Mouse (Mus musculus): ENCODE measurements around the gene Nebl. TPM values are rescaled to one million over a fixed set of nuclear protein-coding genes. Genes with fewer than 3 reads are reported as not detected.

Gene Nebl
- polyA plus RNA-seq, 1 experiment from 2014 or later, result 12.5 TPM

- no peak overlapping the region for H3K9ac ChIP-seq
- no peak overlapping the region for H3K27ac ChIP-seq (replicated peaks)
- no peaks in the 10 kb centered on the region for H3K4me1 ChIP-seq (replicated peaks)
- ATAC-seq (ENCODE audit: low FRiP score, low read depth), result no peak
- no peak overlapping the region for H3K4me3 ChIP-seq
- no peaks in the 10 kb centered on the region for H3K27me3 ChIP-seq
- no peaks in the 10 kb centered on the region for H3K9me3 ChIP-seq
- WGBS, result 64% methylated on average over 5 of the region's 5 CpGs
- H3K36me3 ChIP-seq, result no peaks in the 10 kb centered on the region
- H3K4me2 ChIP-seq, result no peak overlapping the region
Measured at GRCm38 (mm10) chr2:17658176-17658575, 73.1 kb downstream of the Nebl start.

- no peaks in the 10 kb centered on the region; the same call in 1 of the 2 replicates for H3K4me1 ChIP-seq (replicated peaks)
- no peak overlapping the region for H3K4me3 ChIP-seq
- H3K36me3 ChIP-seq, result no peaks in the 10 kb centered on the region
- H3K9ac ChIP-seq, result no peak overlapping the region
- H3K27ac ChIP-seq (replicated peaks), result no peak overlapping the region
- 46% methylated on average over 10 of the region's 10 CpGs for WGBS
- no peaks in the 10 kb centered on the region for H3K9me3 ChIP-seq
- H3K27me3 ChIP-seq, result no peaks in the 10 kb centered on the region
- H3K4me2 ChIP-seq, result no peak overlapping the region
- ATAC-seq (ENCODE audit: low FRiP score, low read depth), result no peak
Measured at GRCm38 (mm10) chr2:17650147-17650834, 81.0 kb downstream of the Nebl start.

- H3K27me3 ChIP-seq, result no peaks in the 10 kb centered on the region
- no peak overlapping the region for H3K27ac ChIP-seq (replicated peaks)
- H3K36me3 ChIP-seq, result no peaks in the 10 kb centered on the region
- WGBS, result 64% methylated on average over 3 of the region's 3 CpGs
- H3K9me3 ChIP-seq, result no peaks in the 10 kb centered on the region
- no peak overlapping the region for H3K9ac ChIP-seq
- no peaks in the 10 kb centered on the region; the same call in 1 of the 2 replicates for H3K4me1 ChIP-seq (replicated peaks)
- no peak for ATAC-seq (ENCODE audit: low FRiP score, low read depth)
- no peak overlapping the region for H3K4me3 ChIP-seq
- H3K4me2 ChIP-seq, result no peak overlapping the region
Measured at GRCm38 (mm10) chr2:17649728-17650127, 81.5 kb downstream of the Nebl start.

GRCm38 (mm10) chr2:17644282-17645262, 86.7 kb downstream of the Nebl start:
- no peaks in the 10 kb centered on the region for H3K4me1 ChIP-seq (replicated peaks)
- ATAC-seq (ENCODE audit: low FRiP score, low read depth), result peak; percentile 72
- WGBS, result 34% methylated on average over 3 of the region's 3 CpGs
- no peaks in the 10 kb centered on the region for H3K36me3 ChIP-seq
- no peaks in the 10 kb centered on the region for H3K27me3 ChIP-seq
- no peak overlapping the region for H3K4me3 ChIP-seq
- no peak overlapping the region for H3K9ac ChIP-seq
- H3K9me3 ChIP-seq, result no peaks in the 10 kb centered on the region
- H3K27ac ChIP-seq (replicated peaks), result no peak overlapping the region
- H3K4me2 ChIP-seq, result no peak overlapping the region

- no peak overlapping the region for H3K4me2 ChIP-seq
Measured at GRCm38 (mm10) chr2:17643869-17644268, 87.4 kb downstream of the Nebl start.

GRCm38 (mm10) chr2:17642770-17643169, 88.5 kb downstream of the Nebl start:
- Histone ChIP-seq H3K9ac (no peak overlapping the region), H3K4me2 (no peak overlapping the region), H3K4me1 (replicated peaks) (0 out of 2 replicates have a peak, but pooled peaks cover 7% of the 10 kb centered on the region), H3K4me3 (no peak overlapping the region), H3K27ac (replicated peaks) (no peak overlapping the region), H3K9me3 (no peaks in the 10 kb centered on the region), H3K27me3 (no peaks in the 10 kb centered on the region), H3K36me3 (no peaks in the 10 kb centered on the region)
- no peak for ATAC-seq (ENCODE audit: low FRiP score, low read depth)
- WGBS, result 87% methylated on average over 7 of the region's 7 CpGs

More at GRCm38 (mm10) chr2:17643869-17644268, 87.4 kb downstream of the Nebl start:
- Histone ChIP-seq H3K27ac (replicated peaks) (no peak overlapping the region), H3K27me3 (no peaks in the 10 kb centered on the region), H3K36me3 (no peaks in the 10 kb centered on the region), H3K4me3 (no peak overlapping the region), H3K9ac (no peak overlapping the region), H3K9me3 (no peaks in the 10 kb centered on the region), H3K4me1 (replicated peaks) (0 out of 2 replicates have a peak, but pooled peaks cover 3% of the 10 kb centered on the region)
- 55% methylated on average over 7 of the region's 7 CpGs for WGBS
- no peak for ATAC-seq (ENCODE audit: low FRiP score, low read depth)

- ATAC-seq (ENCODE audit: low FRiP score, low read depth), result no peak
- no peak overlapping the region for H3K27ac ChIP-seq (replicated peaks)
- H3K4me1 ChIP-seq (replicated peaks), result 0 out of 2 replicates have a peak, but pooled peaks cover 7% of the 10 kb centered on the region
- H3K4me2 ChIP-seq, result no peak overlapping the region
- no peak overlapping the region for H3K9ac ChIP-seq
- H3K27me3 ChIP-seq, result no peaks in the 10 kb centered on the region
- 69% methylated on average over 4 of the region's 4 CpGs for WGBS
- H3K9me3 ChIP-seq, result no peaks in the 10 kb centered on the region
- H3K4me3 ChIP-seq, result no peak overlapping the region
- no peaks in the 10 kb centered on the region for H3K36me3 ChIP-seq
Measured at GRCm38 (mm10) chr2:17640861-17641260, 90.4 kb downstream of the Nebl start.

- 20% methylated on average over 5 of the region's 5 CpGs for WGBS
- H3K4me2 ChIP-seq, result no peak overlapping the region
- 0 out of 2 replicates have a peak, but pooled peaks cover 7% of the 10 kb centered on the region for H3K4me1 ChIP-seq (replicated peaks)
- H3K27me3 ChIP-seq, result no peaks in the 10 kb centered on the region
- no peaks in the 10 kb centered on the region for H3K9me3 ChIP-seq
- H3K9ac ChIP-seq, result no peak overlapping the region
- no peak overlapping the region for H3K4me3 ChIP-seq
- no peak overlapping the region for H3K27ac ChIP-seq (replicated peaks)
- peak; percentile 72; the same call in 1 of the 2 replicates for ATAC-seq (ENCODE audit: low FRiP score, low read depth)
- no peaks in the 10 kb centered on the region for H3K36me3 ChIP-seq
Measured at GRCm38 (mm10) chr2:17638631-17639030, 92.6 kb downstream of the Nebl start.

GRCm38 (mm10) chr2:17623931-17624330, 107.3 kb downstream of the Nebl start:
- Histone ChIP-seq H3K9me3 (no peaks in the 10 kb centered on the region), H3K4me3 (no peak overlapping the region), H3K4me1 (replicated peaks) (no peaks in the 10 kb centered on the region), H3K27me3 (no peaks in the 10 kb centered on the region), H3K4me2 (no peak overlapping the region), H3K9ac (no peak overlapping the region), H3K36me3 (no peaks in the 10 kb centered on the region), H3K27ac (replicated peaks) (no peak overlapping the region)
- WGBS, result 68% methylated on average over 3 of the region's 3 CpGs
- no peak for ATAC-seq (ENCODE audit: low FRiP score, low read depth)

GRCm38 (mm10) chr2:17610259-17610658, 121.0 kb downstream of the Nebl start:
- no peak overlapping the region for H3K27ac ChIP-seq (replicated peaks)
- H3K4me1 ChIP-seq (replicated peaks), result no peaks in the 10 kb centered on the region
- no peak overlapping the region for H3K4me2 ChIP-seq
- 67% methylated on average over 3 of the region's 3 CpGs for WGBS
- ATAC-seq (ENCODE audit: low FRiP score, low read depth), result no peak
- no peaks in the 10 kb centered on the region for H3K9me3 ChIP-seq
- H3K27me3 ChIP-seq, result no peaks in the 10 kb centered on the region
- H3K36me3 ChIP-seq, result no peaks in the 10 kb centered on the region
- no peak overlapping the region for H3K9ac ChIP-seq
- H3K4me3 ChIP-seq, result no peak overlapping the region

- H3K9me3 ChIP-seq, result no peaks in the 10 kb centered on the region
- H3K27ac ChIP-seq (replicated peaks), result no peak overlapping the region
- H3K4me3 ChIP-seq, result no peak overlapping the region
- H3K36me3 ChIP-seq, result no peaks in the 10 kb centered on the region
- no peak overlapping the region for H3K9ac ChIP-seq
- no peaks in the 10 kb centered on the region for H3K27me3 ChIP-seq
- ATAC-seq (ENCODE audit: low FRiP score, low read depth), result no peak
- no peaks in the 10 kb centered on the region for H3K4me1 ChIP-seq (replicated peaks)
- no peak overlapping the region for H3K4me2 ChIP-seq
- 52% methylated on average over 4 of the region's 4 CpGs for WGBS
Measured at GRCm38 (mm10) chr2:17603573-17603972, 127.7 kb downstream of the Nebl start.

GRCm38 (mm10) chr2:17600652-17601051, 130.6 kb downstream of the Nebl start:
- Histone ChIP-seq H3K4me1 (replicated peaks) (no peaks in the 10 kb centered on the region), H3K27ac (replicated peaks) (no peak overlapping the region), H3K4me3 (no peak overlapping the region), H3K27me3 (no peaks in the 10 kb centered on the region), H3K36me3 (no peaks in the 10 kb centered on the region), H3K9me3 (no peaks in the 10 kb centered on the region), H3K4me2 (no peak overlapping the region), H3K9ac (no peak overlapping the region)
- WGBS, result 56% methylated on average over 2 of the region's 2 CpGs
- ATAC-seq (ENCODE audit: low FRiP score, low read depth), result no peak

All from hindbrain, embryonic 15.5 days (tissue).